Mouse (Mus musculus): ENCODE measurements around the gene Acin1. TPM values are rescaled to one million over a fixed set of nuclear protein-coding genes. Genes with fewer than 3 reads are reported as not detected.

Gene Acin1
- 10 to 100 TPM; 63.7 to 64.2 TPM for total RNA-seq (2021)
- long read RNA-seq, experiment 1, full-length matches to known transcripts, result 4 of 25 reads
- long read RNA-seq, experiment 1, partial matches to known transcripts, result 2 of 25 reads
- long read RNA-seq, experiment 1, other reads (novel, unspliced or antisense), result 19 of 25 reads
- long read RNA-seq, experiment 2, full-length matches to known transcripts, result 3 of 20 reads
- long read RNA-seq, experiment 2, partial matches to known transcripts, result 1 of 20 reads
- long read RNA-seq, experiment 2, other reads (novel, unspliced or antisense), result 16 of 20 reads

GRCm38 (mm10) chr14:54686522-54687143 is at the start of gene Acin1:
TSS of gene Acin1 (minus strand) at chr14:54686931.
- intact Hi-C loops (cut with DNase I), result loop anchor here (5.0 kb wide), 1 partner anchor 34 kb away; no protein-coding TSS in a partner anchor
- peak; percentile 100 for DNase-seq

- intact Hi-C loops (cut with DNase I), result no loop called here
- no peak for DNase-seq
These were observed 48.5 kb upstream of the Acin1 start for GRCm38 (mm10) chr14:54735221-54735620.

- intact Hi-C loops (cut with DNase I), result no loop called here
- DNase-seq, result no peak
These were observed 47.3 kb upstream of the Acin1 start for GRCm38 (mm10) chr14:54734004-54734403.

GRCm38 (mm10) chr14:54732206-54732605 is 45.5 kb upstream of the Acin1 start:
- DNase-seq, result no peak
- intact Hi-C loops (cut with DNase I), result no loop called here

GRCm38 (mm10) chr14:54730305-54730704 is 43.6 kb upstream of the Acin1 start:
- intact Hi-C loops (cut with DNase I), result no loop called here
- no peak for DNase-seq

GRCm38 (mm10) chr14:54728823-54729653 is 42.3 kb upstream of the Acin1 start:
- intact Hi-C loops (cut with DNase I), result no loop called here
- no peak for DNase-seq

GRCm38 (mm10) chr14:54727565-54727964 is 40.8 kb upstream of the Acin1 start:
- no peak for DNase-seq
- intact Hi-C loops (cut with DNase I), result no loop called here

GRCm38 (mm10) chr14:54724049-54724448 is 37.3 kb upstream of the Acin1 start:
- no peak for DNase-seq
- intact Hi-C loops (cut with DNase I), result no loop called here

- intact Hi-C loops (cut with DNase I), result no loop called here
- no peak for DNase-seq
These were observed 35.0 kb upstream of the Acin1 start for GRCm38 (mm10) chr14:54721711-54722110.

- intact Hi-C loops (cut with DNase I), result no loop called here
- DNase-seq, result peak; percentile 23 to 45
These were observed 34.1 kb upstream of the Acin1 start for GRCm38 (mm10) chr14:54720654-54721350.

- DNase-seq, result no peak
- intact Hi-C loops (cut with DNase I), result no loop called here
These were observed 33.3 kb upstream of the Acin1 start for GRCm38 (mm10) chr14:54720041-54720440.

GRCm38 (mm10) chr14:54715402-54715801 is 28.7 kb upstream of the Acin1 start:
- DNase-seq, result no peak
- intact Hi-C loops (cut with DNase I), result loop anchor here (2.0 kb wide), 1 partner anchor 103 kb away; no protein-coding TSS in a partner anchor

- DNase-seq, result no peak
- intact Hi-C loops (cut with DNase I), result loop anchor here (1.0 to 2.0 kb wide), 2 partner anchors 72 to 104 kb away; no protein-coding TSS in a partner anchor
These were observed 27.9 kb upstream of the Acin1 start for GRCm38 (mm10) chr14:54714617-54715081.

GRCm38 (mm10) chr14:54714121-54714520 is 27.4 kb upstream of the Acin1 start:
- intact Hi-C loops (cut with DNase I), result loop anchor here (1.0 to 2.0 kb wide), 2 partner anchors 72 to 105 kb away; no protein-coding TSS in a partner anchor
- peak; percentile 29 to 47 for DNase-seq

- DNase-seq, result no peak
- intact Hi-C loops (cut with DNase I), result no loop called here
These were observed 26.1 kb upstream of the Acin1 start for GRCm38 (mm10) chr14:54712861-54713260.

GRCm38 (mm10) chr14:54712074-54712473 is 25.3 kb upstream of the Acin1 start, which contains the start of gene Cebpe:
TSS of gene Cebpe (minus strand) at chr14:54712174.
- intact Hi-C loops (cut with DNase I), result no loop called here
- no peak for DNase-seq

- no peak for DNase-seq
- intact Hi-C loops (cut with DNase I), result loop anchor here (10.0 kb wide), 1 partner anchor 396 kb away; the partner anchor contains the start of gene Ap1g2
These were observed 22.3 kb upstream of the Acin1 start for GRCm38 (mm10) chr14:54709054-54709453.

GRCm38 (mm10) chr14:54706589-54707320 is 20.0 kb upstream of the Acin1 start:
- DNase-seq, result no peak
- intact Hi-C loops (cut with DNase I), result loop anchor here (10.0 kb wide), 1 partner anchor 398 kb away; the partner anchor contains the start of gene Ap1g2

- intact Hi-C loops (cut with DNase I), result loop anchor here (10.0 kb wide), 1 partner anchor 399 kb away; the partner anchor contains the start of gene Ap1g2
- DNase-seq, result no peak
These were observed 19.1 kb upstream of the Acin1 start for GRCm38 (mm10) chr14:54705844-54706243.
